Mouse (Mus musculus) heart, embryonic 11.5 days (tissue): ENCODE results near the gene Ppm1e. TPM values are rescaled to one million over a fixed set of nuclear protein-coding genes. Genes with fewer than 3 reads are reported as not detected.
"Not testable (repeated sequence)": the region's sequence is repeated elsewhere in the genome, so short reads cannot be mapped to it uniquely, and the experiment has no call there.

Experiments used
- ATAC-seq: fragments of 200-750 bp; cut with Nextera tagmentation; replicated peaks from 2 replicates; pipeline ENCODE4 v1.8.0; 2017; ENCODE audit warnings: moderate library complexity; ENCODE audit not compliant: insufficient number of reproducible peaks, low FRiP score, low TSS enrichment
- H3K27ac ChIP-seq: fragments of 300-500 bp; sonication (generic); 2 replicates; pipeline ENCODE4 v1.5.1; 2014; ENCODE audit warnings: mild to moderate bottlenecking, low read depth, low read length
- H3K27me3 ChIP-seq: fragments of 300-500 bp; sonication (generic); 2 replicates; pipeline ENCODE4 v1.6.1; 2014; ENCODE audit warnings: mild to moderate bottlenecking, low read length, mixed read lengths; ENCODE audit not compliant: control insufficient read depth, insufficient read depth
- H3K36me3 ChIP-seq: fragments of 300-500 bp; sonication (generic); 2 replicates; pipeline ENCODE4 v1.6.1; 2014; ENCODE audit warnings: mild to moderate bottlenecking, low read length, moderate library complexity, mixed read lengths; ENCODE audit not compliant: control insufficient read depth, insufficient read depth
- H3K4me1 ChIP-seq: fragments of 300-500 bp; sonication (generic); 2 replicates; pipeline ENCODE4 v1.6.1; 2014; ENCODE audit warnings: low read length; ENCODE audit not compliant: control insufficient read depth, insufficient read depth
- H3K4me2 ChIP-seq: fragments of 300-500 bp; sonication (generic); 2 replicates; pipeline ENCODE4 v1.6.1; 2014; ENCODE audit warnings: mild to moderate bottlenecking, moderate library complexity
- H3K4me3 ChIP-seq: fragments of 300-500 bp; sonication (generic); 2 replicates; pipeline ENCODE4 v1.5.1; 2014; ENCODE audit warnings: low read depth, low read length
- H3K9ac ChIP-seq: fragments of 300-500 bp; sonication (generic); 2 replicates; pipeline ENCODE4 v1.6.1; 2014; ENCODE audit warnings: mild to moderate bottlenecking, low read depth, low read length, moderate library complexity
- H3K9me3 ChIP-seq: fragments of 300-500 bp; sonication (generic); replicated peaks from 2 replicates; pipeline ENCODE4 v1.6.1; 2016; ENCODE audit warnings: low read length; ENCODE audit not compliant: control insufficient read depth
- WGBS: fragments of 180-500 bp; shearing (Covaris S2); extraction: QIAGEN DNeasy Blood & Tissue Kit; methylation state at CpG from one replicate; pipeline ENCODE4 v1.1.7; 2014; ENCODE audit not compliant: insufficient replicate concordance; 5-methylcytosine and 5-hydroxymethylcytosine counted together
- polyA plus RNA-seq: library from polyadenylated mRNA; unstranded; fragments of >200 nt; fragmentation: Nextera tagmentation; extraction: Ambion mirVana; gene quantifications from 2 replicates; pipeline ENCODE4 v1.2.1, GENCODE M21; 2014

Ppm1e gene
- polyA plus RNA-seq, 1 experiment from 2014 or later, result 3.8 TPM

- H3K27ac ChIP-seq, result no peak overlapping the region
- no peaks in the 10 kb centered on the region for H3K36me3 ChIP-seq
- 93% methylated on average over 1 of the region's 1 CpGs for WGBS
- no peak overlapping the region for H3K4me3 ChIP-seq
- ATAC-seq, result no peak
- no peak overlapping the region for H3K4me2 ChIP-seq
- H3K27me3 ChIP-seq, result no peaks in the 10 kb centered on the region
- H3K4me1 ChIP-seq, result peaks cover 3% of the 10 kb centered on the region
- H3K9ac ChIP-seq, result no peak overlapping the region
- H3K9me3 ChIP-seq, result no peaks in the 10 kb centered on the region
These were observed 87.3 kb downstream of the Ppm1e start for GRCm38 (mm10) chr11:87271479-87271878.

GRCm38 (mm10) chr11:87270958-87271357 lies 87.9 kb downstream of the Ppm1e start:
- Histone ChIP-seq H3K27ac (no peak overlapping the region), H3K27me3 (no peaks in the 10 kb centered on the region), H3K36me3 (no peaks in the 10 kb centered on the region), H3K4me1 (no peaks in the 10 kb centered on the region), H3K9me3 (no peaks in the 10 kb centered on the region), H3K4me2 (no peak overlapping the region), H3K4me3 (no peak overlapping the region), H3K9ac (no peak overlapping the region)
- ATAC-seq, result no peak
- WGBS, result 25% methylated on average over 2 of the region's 2 CpGs

- no peak for ATAC-seq
- H3K27me3 ChIP-seq, result no peaks in the 10 kb centered on the region
- no peaks in the 10 kb centered on the region for H3K4me1 ChIP-seq
- 73% methylated on average over 4 of the region's 4 CpGs for WGBS
- H3K4me2 ChIP-seq, result no peak overlapping the region
- no peaks in the 10 kb centered on the region for H3K9me3 ChIP-seq
- no peaks in the 10 kb centered on the region for H3K36me3 ChIP-seq
- H3K27ac ChIP-seq, result no peak overlapping the region
- H3K9ac ChIP-seq, result no peak overlapping the region
- no peak overlapping the region for H3K4me3 ChIP-seq
These were observed 88.4 kb downstream of the Ppm1e start for GRCm38 (mm10) chr11:87270446-87270845.

DNA sequence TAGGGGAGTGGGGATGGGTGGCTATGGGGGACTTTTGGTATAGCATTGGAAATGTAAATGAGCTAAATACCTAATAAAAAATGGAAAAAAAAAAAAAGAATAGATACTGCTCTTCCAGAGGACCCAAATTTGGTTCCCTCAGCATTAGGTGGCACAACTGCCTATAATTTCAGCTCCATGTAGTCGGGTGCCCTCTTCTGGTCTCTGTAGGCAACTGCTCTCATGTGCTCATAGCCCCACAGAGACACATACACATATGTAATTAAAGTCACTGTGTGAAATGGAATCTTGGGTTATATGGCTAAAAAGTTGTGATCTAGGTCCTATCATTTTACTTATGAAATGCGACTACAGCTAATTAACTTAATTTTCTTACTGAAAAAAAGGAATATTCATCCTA lies 90.0 kb downstream of the Ppm1e start:
- Histone ChIP-seq H3K9me3 (no peaks in the 10 kb centered on the region), H3K4me2 (no peak overlapping the region), H3K27me3 (no peaks in the 10 kb centered on the region), H3K9ac (no peak overlapping the region), H3K27ac (no peak overlapping the region), H3K4me3 (no peak overlapping the region), H3K4me1 (peaks cover 6% of the 10 kb centered on the region), H3K36me3 (no peaks in the 10 kb centered on the region)
- WGBS, result 77% methylated on average over 2 of the region's 2 CpGs
- no peak for ATAC-seq

GRCm38 (mm10) chr11:87266246-87266645 lies 92.6 kb downstream of the Ppm1e start:
- no peaks in the 10 kb centered on the region for H3K27me3 ChIP-seq
- no peaks in the 10 kb centered on the region for H3K9me3 ChIP-seq
- whole genome bisulfite sequencing, result 66% methylated on average over 4 of the region's 4 CpGs
- H3K36me3 ChIP-seq, result no peaks in the 10 kb centered on the region
- ATAC-seq, result no peak
- H3K27ac ChIP-seq, result no peak overlapping the region
- no peak overlapping the region for H3K9ac ChIP-seq
- H3K4me1 ChIP-seq, result peaks cover 9% of the 10 kb centered on the region
- no peak overlapping the region for H3K4me2 ChIP-seq
- H3K4me3 ChIP-seq, result no peak overlapping the region

- no peak for ATAC-seq
- 35% methylated on average over 7 of the region's 7 CpGs for WGBS
- Histone ChIP-seq H3K27ac (no peak overlapping the region), H3K4me1 (peaks cover 12% of the 10 kb centered on the region), H3K9me3 (no peaks in the 10 kb centered on the region), H3K36me3 (no peaks in the 10 kb centered on the region), H3K27me3 (no peaks in the 10 kb centered on the region), H3K9ac (no peak overlapping the region), H3K4me3 (no peak overlapping the region), H3K4me2 (no peak overlapping the region)
These were observed 94.9 kb downstream of the Ppm1e start for GRCm38 (mm10) chr11:87263946-87264345.

DNA sequence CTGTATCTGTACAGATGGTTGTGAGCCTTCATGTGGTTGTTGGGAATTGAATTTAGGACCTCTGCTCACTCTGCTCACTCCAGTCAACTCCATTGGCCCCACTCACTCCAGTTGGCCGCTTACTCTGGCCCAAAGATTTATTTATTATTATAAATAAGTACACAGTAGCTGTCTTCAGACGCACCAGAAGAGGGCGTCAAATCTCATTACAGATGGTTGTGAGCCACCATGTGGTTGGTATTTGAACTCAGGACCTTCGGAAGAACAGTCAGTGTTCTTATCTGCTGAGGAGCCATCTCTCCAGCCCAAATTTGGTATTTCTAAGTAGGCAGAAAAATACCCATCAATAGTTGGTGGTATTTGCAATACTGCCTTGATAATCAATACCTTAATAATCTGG lies 97.1 kb downstream of the Ppm1e start:
- peaks cover 12% of the 10 kb centered on the region for H3K4me1 ChIP-seq
- H3K4me3 ChIP-seq, H3K4me2 ChIP-seq, H3K9ac ChIP-seq, H3K9me3 ChIP-seq, H3K27me3 ChIP-seq, H3K36me3 ChIP-seq, H3K27ac ChIP-seq, ATAC-seq: not testable (repeated sequence)
- WGBS, result 61% methylated on average over 4 of the region's 4 CpGs

GRCm38 (mm10) chr11:87259792-87260191 lies 99.0 kb downstream of the Ppm1e start:
- Histone ChIP-seq H3K27me3 (no peaks in the 10 kb centered on the region), H3K4me2 (peak overlapping the region; percentile 17; the same call in 1 of the 2 replicates), H3K36me3 (no peaks in the 10 kb centered on the region), H3K9me3 (no peaks in the 10 kb centered on the region), H3K4me1 (peaks cover 12% of the 10 kb centered on the region), H3K27ac (peak overlapping the region; percentile 4; the same call in 1 of the 2 replicates), H3K4me3 (no peak overlapping the region), H3K9ac (no peak overlapping the region)
- WGBS, result 56% methylated on average over 10 of the region's 10 CpGs
- ATAC-seq, result no peak

DNA sequence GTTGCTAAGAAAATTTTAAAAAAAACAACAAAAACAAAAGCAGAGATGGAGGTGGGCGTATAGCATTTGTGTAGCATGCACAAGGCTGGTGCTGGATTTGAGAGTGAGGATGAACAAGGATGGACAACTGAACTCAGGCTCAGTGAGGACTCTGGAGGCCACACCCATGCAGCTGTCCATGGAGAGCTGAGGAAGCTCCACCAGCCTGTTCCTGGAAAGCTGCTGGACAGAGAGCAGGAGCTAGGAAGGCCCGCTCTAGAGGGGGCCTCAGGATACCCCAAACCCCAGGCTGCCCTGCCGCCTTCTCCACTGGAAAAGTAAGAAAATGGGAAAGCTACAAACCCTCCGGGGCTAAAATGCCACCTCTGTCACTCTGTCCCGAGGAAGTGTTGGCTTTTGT lies 101.5 kb downstream of the Ppm1e start:
- no peak for ATAC-seq
- Histone ChIP-seq H3K36me3 (no peaks in the 10 kb centered on the region), H3K4me1 (peaks cover 3% of the 10 kb centered on the region; the same call in 1 of the 2 replicates), H3K4me2 (no peak overlapping the region), H3K27me3 (no peaks in the 10 kb centered on the region), H3K9me3 (no peaks in the 10 kb centered on the region), H3K4me3 (no peak overlapping the region), H3K9ac (no peak overlapping the region), H3K27ac (no peak overlapping the region)
- 80% methylated on average over 5 of the region's 5 CpGs for WGBS
